Mouse (Mus musculus) forebrain, embryonic 15.5 days (tissue): Measurements from ENCODE around the gene Olfr76. TPM values are rescaled to one million over a fixed set of nuclear protein-coding genes. Genes with fewer than 3 reads are reported as not detected.

ENCODE experiments used
- polyA plus RNA-seq: library from polyadenylated mRNA; unstranded; fragments of >200 nt; fragmentation: Nextera tagmentation; extraction: Ambion mirVana; gene quantifications from 2 replicates; pipeline ENCODE4 v1.2.1, GENCODE M21; 2015

Gene Olfr76
- polyA plus RNA-seq, 1 experiment from 2014 or later = not detected

Other genes with a start within 250 kb of the Olfr76 start
- not detected in 2 replicates for gene Olfr1419, start 248.1 kb downstream of the Olfr76 start, polyA plus RNA-seq
- gene Olfr1420, start 236.6 kb downstream of the Olfr76 start, polyA plus RNA-seq = not detected in 2 replicates
- gene Patl1, start 210.8 kb downstream of the Olfr76 start, polyA plus RNA-seq = 18.2 and 18.8 TPM in 2 replicates
- gene Osbp, start 157.3 kb downstream of the Olfr76 start, polyA plus RNA-seq = 4.3 and 4.9 TPM in 2 replicates
- not detected in 2 replicates for gene Olfr1423, start 81.9 kb downstream of the Olfr76 start, polyA plus RNA-seq
- gene Olfr1424, start 60.5 kb downstream of the Olfr76 start, polyA plus RNA-seq = not detected in 2 replicates
- gene Olfr1425, start 45.5 kb downstream of the Olfr76 start, polyA plus RNA-seq = not detected in 2 replicates
- gene Olfr1426, start 31.2 kb downstream of the Olfr76 start, polyA plus RNA-seq = not detected in 2 replicates
- not detected in 2 replicates for gene Olfr1427, start 19.9 kb downstream of the Olfr76 start, polyA plus RNA-seq
- gene Olfr1428, start 7.3 kb downstream of the Olfr76 start, polyA plus RNA-seq = not detected in 2 replicates
- not detected in 2 replicates for gene Olfr1555-ps1, start 46.9 kb upstream of the Olfr76 start, polyA plus RNA-seq
- gene Olfr1431, start 77.4 kb upstream of the Olfr76 start, polyA plus RNA-seq = not detected in 2 replicates
- gene Olfr1432, start 109.4 kb upstream of the Olfr76 start, polyA plus RNA-seq = not detected in 2 replicates
- not detected in 2 replicates for gene Olfr262, start 118.5 kb upstream of the Olfr76 start, polyA plus RNA-seq
- not detected in 2 replicates for gene Olfr235, start 137.8 kb upstream of the Olfr76 start, polyA plus RNA-seq
- not detected in 2 replicates for gene Olfr1434, start 156.7 kb upstream of the Olfr76 start, polyA plus RNA-seq
- not detected in 2 replicates for gene Olfr1436, start 175.9 kb upstream of the Olfr76 start, polyA plus RNA-seq
- not detected in 2 replicates for gene Olfr1437, start 201.9 kb upstream of the Olfr76 start, polyA plus RNA-seq
- not detected in 2 replicates for gene Olfr1438-ps1, start 212.7 kb upstream of the Olfr76 start, polyA plus RNA-seq